Mouse (Mus musculus) lung, postnatal 0 days (tissue): ENCODE data around the gene Tmem203. TPM values are rescaled to one million over a fixed set of nuclear protein-coding genes. Genes with fewer than 3 reads are reported as not detected.
A peak's percentile ranks its signal among the peaks of the same experiment; 100 is the strongest.

ENCODE experiments used
- ATAC-seq: fragments of 200-750 bp; cut with Nextera tagmentation; 2 replicates; pipeline ENCODE4 v1.8.0; 2017; ENCODE audit warnings: moderate library complexity
- DNase-seq: peaks from one replicate; pipeline ENCODE4 v3.0.0-alpha.2; 2016; ENCODE audit warnings: low spot score
- H3K27ac ChIP-seq: fragments of 300-500 bp; sonication (generic); 2 replicates; pipeline ENCODE4 v1.5.1; 2014; ENCODE audit warnings: antibody characterized with exemption, mild to moderate bottlenecking, low read length, mixed read lengths
- H3K27me3 ChIP-seq: fragments of 300-500 bp; sonication (generic); replicated peaks from 2 replicates; pipeline ENCODE4 v1.6.1; 2014; ENCODE audit warnings: low read length, mixed read lengths; ENCODE audit not compliant: insufficient read depth
- H3K36me3 ChIP-seq: fragments of 300-500 bp; sonication (generic); 2 replicates; pipeline ENCODE4 v1.6.1; 2014; ENCODE audit warnings: low read length, mixed read lengths; ENCODE audit not compliant: insufficient read depth
- H3K4me1 ChIP-seq: fragments of 300-500 bp; sonication (generic); 2 replicates; pipeline ENCODE4 v1.6.1; 2014; ENCODE audit warnings: antibody characterized with exemption, low read depth, low read length, mixed read lengths; ENCODE audit not compliant: insufficient read depth
- H3K4me2 ChIP-seq: fragments of 300-500 bp; sonication (generic); replicated peaks from 2 replicates; pipeline ENCODE4 v1.6.1; 2014; ENCODE audit warnings: low read depth, mild to moderate bottlenecking, low read length, moderate library complexity, mixed read lengths
- H3K4me3 ChIP-seq: fragments of 300-500 bp; sonication (generic); 2 replicates; pipeline ENCODE4 v1.5.1; 2014; ENCODE audit warnings: low read depth, low read length
- H3K9ac ChIP-seq: fragments of 300-500 bp; sonication (generic); replicated peaks from 2 replicates; pipeline ENCODE4 v1.6.1; 2014; ENCODE audit warnings: low read depth, mild to moderate bottlenecking
- H3K9me3 ChIP-seq: fragments of 300-500 bp; sonication (generic); 2 replicates; pipeline ENCODE4 v1.6.1; 2016; ENCODE audit warnings: low read length, mixed read lengths
- CTCF ChIP-seq: IDR thresholded peaks from 2 replicates; pipeline ENCODE4 v1.5.1; 2016; ENCODE audit warnings: antibody characterized with exemption, mild to moderate bottlenecking
- EP300 ChIP-seq: IDR thresholded peaks from 2 replicates; pipeline ENCODE4 v1.6.1; 2016; ENCODE audit warnings: antibody characterized with exemption, mild to moderate bottlenecking, control low read depth
- whole genome bisulfite sequencing: fragments of 180-500 bp; shearing (Covaris S2); extraction: QIAGEN DNeasy Blood & Tissue Kit; methylation state at CpG from one replicate; pipeline ENCODE4 v1.1.7; 2014; 5-methylcytosine and 5-hydroxymethylcytosine counted together
- polyA plus RNA-seq: library from polyadenylated mRNA; unstranded; fragments of >200 nt; fragmentation: Nextera tagmentation; extraction: Ambion mirVana; gene quantifications from 2 replicates; pipeline ENCODE4 v1.2.1, GENCODE M21; 2015

Tmem203 gene
- polyA plus RNA-seq, 1 experiment from 2014 or later: 44.9 TPM

GRCm38 (mm10) chr2:25272515-25272914 lies 17.3 kb downstream of the Tmem203 start:
- Histone ChIP-seq H3K9ac (peak overlapping the region; percentile 81), H3K4me3 (peak overlapping the region; percentile 56), H3K4me1 (peaks cover 21% of the 10 kb centered on the region; the same call in 1 of the 2 replicates), H3K9me3 (no peaks in the 10 kb centered on the region), H3K4me2 (peak overlapping the region; percentile 88), H3K27ac (peak overlapping the region; percentile 33; the same call in 1 of the 2 replicates), H3K36me3 (peaks cover 15% of the 10 kb centered on the region; the same call in 1 of the 2 replicates), H3K27me3 (no peaks in the 10 kb centered on the region)
- ATAC-seq (peak; percentile 26), DNase-seq (no peak)
- TF ChIP-seq CTCF: no peak
- TF ChIP-seq EP300: no peak
- 1% methylated on average over 24 of the region's 29 CpGs for WGBS

- Histone ChIP-seq H3K27me3 (no peaks in the 10 kb centered on the region), H3K36me3 (peaks cover 20% of the 10 kb centered on the region; the same call in 1 of the 2 replicates), H3K9me3 (no peaks in the 10 kb centered on the region), H3K4me3 (peak overlapping the region; percentile 56), H3K27ac (peak overlapping the region; percentile 33; the same call in 1 of the 2 replicates), H3K9ac (peak overlapping the region; percentile 81), H3K4me1 (peaks cover 21% of the 10 kb centered on the region; the same call in 1 of the 2 replicates), H3K4me2 (peak overlapping the region; percentile 88)
- no peak for DNase-seq
- WGBS: 31% methylated on average over 16 of the region's 16 CpGs
- ATAC-seq: no peak
- TF ChIP-seq EP300 (no peak), CTCF (no peak)
Measured at GRCm38 (mm10) chr2:25273010-25273409, 17.8 kb downstream of the Tmem203 start.

GRCm38 (mm10) chr2:25278928-25279882 lies 24.0 kb downstream of the Tmem203 start:
- ATAC-seq (peak; percentile 80), DNase-seq (peak; percentile 90)
- peaks cover 57% of the 10 kb centered on the region for H3K36me3 ChIP-seq
- H3K27me3 ChIP-seq: no peaks in the 10 kb centered on the region
- H3K4me1 ChIP-seq: no peaks in the 10 kb centered on the region
- no peak overlapping the region for H3K27ac ChIP-seq
- H3K4me3 ChIP-seq: no peak overlapping the region
- no peak overlapping the region for H3K4me2 ChIP-seq
- no peaks in the 10 kb centered on the region for H3K9me3 ChIP-seq
- no peak overlapping the region for H3K9ac ChIP-seq
- peak; percentile 94 for TF ChIP-seq CTCF
- TF ChIP-seq EP300: no peak
- WGBS: 64% methylated on average over 13 of the region's 13 CpGs

- Histone ChIP-seq H3K4me2 (no peak overlapping the region), H3K27ac (peak overlapping the region; percentile 88), H3K27me3 (peaks cover 19% of the 10 kb centered on the region), H3K9ac (no peak overlapping the region), H3K4me3 (no peak overlapping the region), H3K4me1 (peaks cover 18% of the 10 kb centered on the region; the same call in 1 of the 2 replicates), H3K9me3 (no peaks in the 10 kb centered on the region), H3K36me3 (peaks cover 41% of the 10 kb centered on the region; the same call in 1 of the 2 replicates)
- no peak for DNase-seq
- WGBS: 77% methylated on average over 2 of the region's 2 CpGs
- ATAC-seq: no peak
- TF ChIP-seq CTCF: no peak
- TF ChIP-seq EP300: no peak
Measured at GRCm38 (mm10) chr2:25285551-25285950, 30.3 kb downstream of the Tmem203 start.

GRCm38 (mm10) chr2:25286314-25286713 lies 31.1 kb downstream of the Tmem203 start:
- Histone ChIP-seq H3K36me3 (peaks cover 34% of the 10 kb centered on the region; the same call in 1 of the 2 replicates), H3K4me2 (no peak overlapping the region), H3K4me3 (no peak overlapping the region), H3K9me3 (no peaks in the 10 kb centered on the region), H3K27me3 (peaks cover 26% of the 10 kb centered on the region), H3K27ac (peak overlapping the region; percentile 88), H3K4me1 (peaks cover 18% of the 10 kb centered on the region), H3K9ac (no peak overlapping the region)
- DNase-seq (no peak), ATAC-seq (peak; percentile 26)
- TF ChIP-seq EP300 (no peak), CTCF (no peak)
- 31% methylated on average over 1 of the region's 1 CpGs for WGBS
